Mouse (Mus musculus) kidney, postnatal 14 days (tissue): ENCODE data around the gene Avpr1a.

Source experiments
- DNase-seq: peaks from one replicate; pipeline ENCODE4 v3.0.0; 2022; ENCODE audit warnings: mixed read lengths

The Avpr1a gene

DNA sequence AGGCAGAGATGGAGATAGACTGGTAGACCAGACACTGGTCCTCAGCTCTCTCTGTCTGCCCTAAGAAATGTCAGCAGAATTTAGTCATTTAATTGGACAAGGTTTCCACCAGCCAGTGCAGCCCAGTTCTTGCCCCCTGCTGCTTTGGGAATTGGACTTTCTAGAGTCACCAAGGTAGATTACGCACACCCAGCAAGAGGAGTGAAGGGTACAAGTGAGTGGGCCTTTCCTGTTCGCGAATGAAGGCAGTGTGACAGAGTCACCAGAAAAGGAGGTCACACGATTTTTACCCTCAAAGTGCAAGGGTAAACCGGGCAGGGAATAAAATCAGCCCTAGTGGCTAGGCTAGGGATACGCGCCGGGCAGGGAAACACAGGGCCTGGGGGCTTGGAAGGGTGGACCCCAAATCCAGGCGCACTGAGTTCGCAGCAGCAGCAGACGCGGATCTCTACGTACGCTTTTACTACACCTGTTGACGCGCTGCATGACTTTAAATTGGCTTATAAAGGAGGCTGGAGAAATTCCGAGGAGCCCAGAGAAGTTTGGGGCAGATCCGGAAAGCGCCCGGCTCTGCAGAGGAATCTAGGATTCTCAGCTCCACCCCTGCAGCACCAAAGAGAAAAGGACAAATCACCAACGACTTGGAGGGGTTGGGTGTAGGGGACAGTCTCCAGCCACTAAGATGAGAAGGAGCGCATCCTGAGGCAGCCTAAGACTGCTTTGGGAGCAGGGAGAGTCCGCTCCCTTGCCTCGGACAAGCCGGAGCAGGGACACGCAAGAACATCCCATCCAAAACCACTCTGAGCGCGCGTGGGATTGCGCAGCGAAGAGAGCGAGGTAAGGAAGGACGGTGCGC is at the start of gene Avpr1a:
TSS of gene Avpr1a (plus strand) at position 639 of the 856 bp plus-strand sequence.
- DNase-seq, result peak; percentile 27

- no peak for DNase-seq
Observed at GRCm38 (mm10) chr10:122402270-122402669, 46.0 kb upstream of the Avpr1a start.

GRCm38 (mm10) chr10:122406333-122406732 is 42.0 kb upstream of the Avpr1a start:
- DNase-seq, result peak; percentile 6

DNA sequence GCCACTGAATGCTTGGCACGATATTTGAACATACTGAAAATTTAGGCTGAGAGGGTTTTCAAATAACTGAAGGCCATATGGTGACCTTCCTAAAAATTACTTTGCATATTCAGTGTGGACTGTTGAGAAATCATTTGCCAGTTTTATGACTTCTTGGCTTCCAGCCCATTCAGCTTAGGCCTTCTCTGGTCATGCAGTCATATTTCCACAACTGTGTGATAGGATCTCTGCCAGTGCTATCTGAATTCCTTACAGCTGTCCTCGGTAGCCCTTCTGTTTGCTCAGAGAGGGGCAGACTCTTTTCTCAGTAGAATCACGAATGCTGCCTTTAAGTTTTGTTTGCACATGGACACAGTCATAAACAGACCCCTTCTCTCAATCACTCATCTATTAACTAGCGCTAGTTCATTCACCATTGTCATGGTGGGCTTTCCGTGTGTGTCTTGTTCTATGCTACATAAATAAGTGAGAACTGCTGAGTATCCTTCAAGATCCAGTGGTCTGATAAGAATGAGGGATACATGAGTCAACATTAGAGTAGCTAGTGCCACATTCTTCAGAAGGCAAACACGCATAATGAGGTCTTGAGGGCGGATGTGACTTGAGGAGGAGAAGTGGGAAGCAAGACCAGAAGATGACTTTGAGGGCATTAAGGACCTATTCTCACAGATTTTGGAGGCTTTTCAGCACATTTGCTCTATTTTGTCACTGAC is 39.4 kb upstream of the Avpr1a start:
- DNase-seq, result peak; percentile 81

GRCm38 (mm10) chr10:122410791-122411190 is 37.5 kb upstream of the Avpr1a start:
- DNase-seq, result peak; percentile 18

GRCm38 (mm10) chr10:122432690-122433089 is 15.6 kb upstream of the Avpr1a start:
- DNase-seq, result no peak

- DNase-seq, result peak; percentile 75
Observed at GRCm38 (mm10) chr10:122447275-122447674, 1.0 kb upstream of the Avpr1a start.

- peak; percentile 24 for DNase-seq
Observed at GRCm38 (mm10) chr10:122448717-122449611, 665 bp downstream of the Avpr1a start.

GRCm38 (mm10) chr10:122449856-122450255 is 1.6 kb downstream of the Avpr1a start:
- no peak for DNase-seq

GRCm38 (mm10) chr10:122453466-122453865 is 5.2 kb downstream of the Avpr1a start:
- no peak for DNase-seq

- DNase-seq, result no peak
Observed at GRCm38 (mm10) chr10:122455793-122456192, 7.5 kb downstream of the Avpr1a start.

DNA sequence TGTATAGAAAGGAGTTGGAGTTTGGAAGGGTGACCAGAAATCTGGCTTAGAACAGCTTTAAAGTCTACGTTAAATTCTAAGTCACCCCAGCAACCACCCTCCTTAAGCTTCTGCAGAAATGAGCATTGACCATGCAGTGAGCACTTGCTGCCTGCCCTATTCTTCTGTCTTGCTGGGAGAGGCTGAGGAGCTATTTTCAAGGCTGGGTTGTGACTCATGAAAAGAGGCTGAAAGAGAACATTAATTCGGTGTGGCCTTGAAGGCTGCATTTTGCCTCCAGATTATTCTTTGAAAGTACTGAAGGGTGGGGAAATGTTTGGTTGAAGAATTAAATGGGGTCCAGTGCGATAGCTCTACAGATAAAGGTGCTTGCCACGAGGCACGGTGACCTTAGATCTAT is 28.5 kb downstream of the Avpr1a start:
- DNase-seq, result no peak

- DNase-seq, result no peak
Observed at GRCm38 (mm10) chr10:122498551-122498950, 50.3 kb downstream of the Avpr1a start.

GRCm38 (mm10) chr10:122499306-122499705 is 51.0 kb downstream of the Avpr1a start:
- no peak for DNase-seq
